Mouse (Mus musculus): ENCODE results near the gene Gamt.
A peak's percentile ranks its signal among the peaks of the same experiment; 100 is the strongest.
"Not testable (repeated sequence)": the region's sequence is repeated elsewhere in the genome, so short reads cannot be mapped to it uniquely, and the experiment has no call there.

The Gamt gene

DNA sequence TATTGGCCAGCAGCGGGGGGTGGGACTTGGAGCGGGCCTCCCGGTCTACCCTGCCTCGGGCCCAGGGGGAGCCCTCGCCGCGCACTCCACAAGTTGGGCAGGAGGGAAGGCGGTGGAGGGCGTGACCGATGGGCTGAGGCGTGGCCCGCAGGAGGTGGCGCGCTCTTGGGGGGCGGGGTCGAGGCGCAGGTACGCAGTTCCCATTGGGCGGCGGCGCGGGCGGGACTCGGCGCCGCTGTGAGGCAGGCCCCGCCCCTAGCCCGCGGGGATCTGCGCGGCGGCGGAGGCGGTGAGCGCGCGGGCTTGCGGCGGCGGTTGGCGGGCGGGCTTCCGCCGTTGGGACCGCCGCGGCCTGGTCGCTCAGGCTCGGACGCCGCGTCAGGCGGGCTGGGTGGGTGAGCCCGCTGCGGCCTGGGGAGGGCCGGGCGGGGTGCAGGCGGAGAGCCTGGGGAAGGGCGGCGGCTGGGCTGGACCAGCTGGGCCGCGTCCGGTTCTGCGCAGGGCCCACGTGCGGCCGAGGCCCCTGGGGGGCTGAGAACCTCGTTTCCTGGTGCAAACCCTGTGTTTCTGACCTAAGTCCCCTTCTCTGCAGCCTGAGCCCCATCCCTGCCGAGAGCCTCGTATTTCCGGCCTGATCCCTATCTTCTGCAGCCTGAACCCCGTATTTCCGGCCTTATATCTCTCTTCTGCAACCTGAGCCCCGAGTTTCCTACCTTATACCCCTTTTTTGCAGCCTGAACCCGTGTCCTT lies 34.2 kb downstream of the Gamt start, which contains the start of gene Mum1:
Gene Mum1 (plus strand): TSS at position 19 of the 750 bp plus-strand sequence.
- peak; percentile 99 for DNase-seq

DNA sequence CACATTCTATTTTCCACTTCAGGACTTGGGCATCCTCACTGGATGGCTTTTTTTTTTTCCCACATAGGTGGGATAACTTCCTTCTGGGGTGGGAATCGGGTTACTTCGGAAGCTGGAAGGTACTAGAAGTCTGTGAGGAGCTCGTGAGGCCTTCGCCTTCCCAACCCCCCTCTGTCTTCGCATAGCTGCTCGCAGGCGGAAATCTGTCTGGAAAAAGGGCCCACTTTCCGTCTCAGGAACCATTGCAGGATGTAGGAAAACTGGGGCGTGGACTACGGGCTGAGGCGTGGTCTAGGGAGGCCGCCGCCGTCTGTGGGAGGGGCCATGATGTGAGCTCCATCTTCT lies 34.8 kb downstream of the Gamt start:
- DNase-seq: no peak

DNA sequence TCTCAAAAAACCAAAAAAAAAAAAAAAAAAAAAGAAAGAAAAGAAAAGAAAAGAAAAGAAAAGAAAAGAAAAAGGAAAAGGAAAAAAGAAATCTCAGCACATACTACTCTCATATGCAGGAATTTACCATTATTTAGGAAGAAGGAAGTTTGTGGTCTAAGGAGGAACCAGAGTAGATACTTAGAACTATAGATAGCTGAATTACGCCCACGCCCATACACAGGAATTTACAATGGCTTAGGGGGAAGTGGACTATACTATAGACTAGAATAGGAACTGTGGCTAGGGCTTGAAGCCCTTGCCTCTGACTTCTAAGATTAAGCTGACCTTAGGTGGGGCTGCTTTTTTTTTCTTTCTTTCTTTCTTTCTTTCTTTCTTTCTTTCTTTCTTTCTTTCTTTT lies 37.7 kb downstream of the Gamt start:
- not testable (repeated sequence) for DNase-seq

DNA sequence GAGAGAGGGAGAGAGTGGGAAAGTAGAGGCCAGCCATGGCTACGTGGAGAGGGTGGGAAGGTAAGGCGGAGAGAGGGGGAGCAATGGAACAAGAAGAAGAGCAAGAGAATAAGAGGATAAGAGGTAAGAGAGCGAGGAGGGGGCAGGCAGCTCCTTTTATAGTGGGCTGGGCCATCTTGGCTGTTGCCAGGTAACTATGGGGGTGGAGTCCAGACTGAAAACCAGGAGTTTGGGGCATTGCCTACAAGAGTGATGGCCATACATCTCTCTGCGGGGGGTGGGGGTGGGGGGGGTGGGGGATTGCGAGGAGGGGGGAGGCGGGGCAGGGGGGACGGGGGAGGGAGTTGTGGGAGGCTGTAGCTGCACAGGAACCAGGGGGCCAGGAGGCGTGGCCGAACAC lies 40.1 kb downstream of the Gamt start:
- no peak for DNase-seq

DNA sequence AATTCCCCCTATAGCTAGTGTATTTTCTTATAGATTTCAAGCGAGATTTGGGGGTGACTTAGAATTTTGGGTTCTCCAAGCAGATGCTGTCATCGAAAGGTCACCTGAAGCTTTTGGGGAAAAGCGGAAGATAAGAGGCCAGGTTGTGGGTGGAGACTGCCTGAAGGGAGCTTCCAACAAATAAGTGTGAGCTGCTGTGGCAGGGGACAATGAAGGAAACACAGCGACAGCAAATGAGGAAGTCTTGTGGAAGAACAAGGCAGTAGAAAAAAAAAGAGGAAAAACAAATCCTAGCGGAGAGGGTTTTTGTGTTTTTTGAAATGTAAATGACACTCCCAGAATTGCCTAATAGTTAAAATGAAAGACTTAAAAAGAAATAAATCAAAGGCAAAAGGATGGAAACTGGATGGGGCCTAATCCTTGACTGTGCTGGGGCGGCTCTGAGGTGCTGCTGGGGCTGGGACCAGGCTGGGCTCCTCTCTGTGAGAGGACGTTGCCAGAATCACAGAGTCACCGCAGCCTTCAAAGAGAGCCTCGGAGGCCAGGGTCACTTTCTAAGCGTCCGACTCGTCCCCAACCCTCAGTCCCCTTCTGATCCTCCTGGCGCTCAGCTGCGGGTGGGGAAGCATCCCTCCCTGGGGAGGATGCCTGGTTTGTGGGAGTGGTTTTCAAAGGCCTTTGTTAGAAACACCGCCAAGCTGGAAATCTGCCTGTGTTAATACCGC lies 45.6 kb downstream of the Gamt start:
- DNase-seq: no peak

DNA sequence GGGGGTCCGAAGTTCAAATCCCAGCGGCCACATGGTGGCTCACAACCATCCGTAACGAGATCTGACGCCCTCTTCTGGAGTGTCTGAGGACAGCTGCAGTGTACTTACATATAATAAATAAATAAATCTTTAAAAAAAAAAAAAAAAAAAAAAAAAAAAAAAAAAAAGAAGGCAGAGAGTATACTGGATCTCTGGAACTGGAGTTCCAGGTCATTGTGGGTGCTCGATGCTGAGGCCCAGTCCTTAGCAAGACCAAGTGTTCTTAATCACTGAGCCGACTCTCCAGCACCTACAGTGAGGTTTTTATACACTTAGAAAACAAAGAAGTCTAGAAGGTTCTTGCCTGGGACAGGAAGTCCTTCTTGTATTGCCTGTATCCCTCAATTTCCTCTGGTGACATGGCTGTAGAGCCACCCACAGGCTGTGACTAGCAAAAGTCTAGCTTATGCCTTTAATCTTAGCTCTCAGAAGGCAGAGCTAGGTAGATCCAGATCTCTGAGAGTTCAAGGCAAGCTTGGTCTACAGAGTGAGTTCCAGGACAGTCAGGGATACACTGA lies 49.2 kb downstream of the Gamt start:
- not testable (repeated sequence) for DNase-seq

DNA sequence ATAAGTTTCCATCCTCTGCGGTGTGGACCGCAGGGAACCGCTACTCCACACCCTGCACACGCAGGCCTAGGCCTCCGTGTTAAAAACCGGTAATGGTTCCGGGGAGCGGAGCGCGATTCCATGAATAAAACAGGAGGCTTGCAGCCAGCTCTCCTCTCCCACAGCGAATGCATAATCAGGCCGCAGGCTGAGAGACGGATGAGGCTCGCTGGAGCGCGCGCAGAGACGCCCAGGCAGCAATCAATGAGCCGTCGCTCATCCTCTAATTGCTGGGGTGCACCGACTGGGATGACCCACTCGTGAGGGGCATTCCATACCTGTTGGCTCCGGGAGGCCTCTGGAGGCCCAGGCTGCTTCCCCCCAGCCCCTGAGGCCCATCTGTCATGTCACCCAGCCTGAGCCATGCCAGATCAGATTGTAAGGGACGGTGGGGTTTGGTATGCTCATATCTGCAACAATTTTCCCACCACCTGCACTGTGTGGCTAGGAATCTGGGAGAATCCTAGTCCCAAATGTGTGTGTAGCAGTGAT lies 51.9 kb downstream of the Gamt start:
- DNase-seq: no peak

DNA sequence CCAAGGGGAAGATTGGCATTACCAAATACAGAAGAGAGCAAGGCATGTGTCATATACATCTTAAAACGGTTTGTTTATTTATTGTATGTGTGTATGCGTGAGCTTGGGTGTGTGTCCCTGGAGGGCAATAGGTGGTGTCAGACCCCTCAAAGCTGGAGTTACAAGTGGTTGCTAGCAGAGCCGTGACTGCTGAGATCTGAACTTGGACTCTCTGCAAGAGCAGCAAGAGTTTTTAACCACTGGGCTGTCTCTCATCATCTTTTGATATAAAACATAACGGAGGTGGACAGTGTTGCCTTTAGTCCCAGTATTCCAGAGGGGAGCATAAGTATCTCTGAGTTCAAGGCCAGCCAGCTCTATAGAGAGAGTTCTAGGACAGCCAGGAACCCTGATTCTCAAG lies 52.6 kb downstream of the Gamt start:
- DNase-seq: no peak

Measured in cerebellum, adult 11 months (tissue).